Mouse (Mus musculus) cortical plate, adult 2 months (tissue): ENCODE measurements around the gene Actr5. TPM values are rescaled to one million over a fixed set of nuclear protein-coding genes. Genes with fewer than 3 reads are reported as not detected.
A peak's percentile ranks its signal among the peaks of the same experiment; 100 is the strongest.

Experiments used
- H3K27ac ChIP-seq: fragments of 200-500 bp; 2 replicates; pipeline ENCODE4 v1.5.1; 2012; ENCODE audit warnings: low read length, control low read depth, inconsistent platforms; ENCODE audit not compliant: insufficient read depth
- H3K4me1 ChIP-seq: fragments of 200-500 bp; 2 replicates; pipeline ENCODE4 v1.6.1; 2011; ENCODE audit warnings: low read length; ENCODE audit not compliant: control insufficient read depth, insufficient read depth
- H3K4me3 ChIP-seq: fragments of 200-500 bp; 2 replicates; pipeline ENCODE4 v1.5.1; 2011; ENCODE audit warnings: mild to moderate bottlenecking, low read length, control low read depth; ENCODE audit not compliant: insufficient read depth
- CTCF ChIP-seq: fragments of 200-500 bp; IDR thresholded peaks from 2 replicates; pipeline ENCODE4 v1.5.1; 2011; ENCODE audit warnings: mild to moderate bottlenecking, control low read depth, low read length; ENCODE audit not compliant: insufficient read depth; ENCODE audit errors: extremely low read depth
- POLR2A ChIP-seq: fragments of 200-500 bp; IDR thresholded peaks from 2 replicates; pipeline ENCODE4 v1.6.1; 2011; ENCODE audit warnings: mild to moderate bottlenecking, low read length, control low read depth; ENCODE audit not compliant: insufficient read depth; ENCODE audit errors: extremely low read depth
- polyA plus RNA-seq: library from polyadenylated mRNA; depleted of rRNA; stranded (reverse); fragments of >200 nt; gene quantifications from 2 replicates; pipeline ENCODE4 v1.2.3, GENCODE M21; 2012; rRNA removed

Gene Actr5
- polyA plus RNA-seq, 1 experiment: 6.9 TPM

DNA sequence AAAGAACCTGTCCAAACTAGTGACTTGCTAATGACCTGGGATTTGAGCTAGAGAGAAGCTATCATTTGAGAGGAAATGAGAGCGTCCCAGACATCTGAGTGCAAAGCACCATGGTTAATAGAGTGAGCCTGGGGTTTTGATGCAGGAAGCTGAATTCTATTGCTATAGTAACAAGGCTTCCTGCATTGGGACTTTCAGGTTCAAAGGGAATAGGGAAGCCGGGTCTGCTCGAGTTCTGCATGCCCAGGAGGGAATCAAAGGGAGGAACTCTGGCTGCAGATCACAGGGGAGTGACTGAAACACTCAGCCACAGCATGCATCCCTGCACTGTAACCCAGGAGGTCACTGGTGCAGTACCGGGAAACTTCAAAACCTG lies 58.3 kb downstream of the Actr5 start:
- Histone ChIP-seq H3K4me3 (no peak overlapping the region), H3K27ac (no peak overlapping the region; the same call in 1 of the 2 replicates), H3K4me1 (peaks cover 26% of the 10 kb centered on the region)
- TF ChIP-seq CTCF: no peak
- TF ChIP-seq POLR2A: no peak

DNA sequence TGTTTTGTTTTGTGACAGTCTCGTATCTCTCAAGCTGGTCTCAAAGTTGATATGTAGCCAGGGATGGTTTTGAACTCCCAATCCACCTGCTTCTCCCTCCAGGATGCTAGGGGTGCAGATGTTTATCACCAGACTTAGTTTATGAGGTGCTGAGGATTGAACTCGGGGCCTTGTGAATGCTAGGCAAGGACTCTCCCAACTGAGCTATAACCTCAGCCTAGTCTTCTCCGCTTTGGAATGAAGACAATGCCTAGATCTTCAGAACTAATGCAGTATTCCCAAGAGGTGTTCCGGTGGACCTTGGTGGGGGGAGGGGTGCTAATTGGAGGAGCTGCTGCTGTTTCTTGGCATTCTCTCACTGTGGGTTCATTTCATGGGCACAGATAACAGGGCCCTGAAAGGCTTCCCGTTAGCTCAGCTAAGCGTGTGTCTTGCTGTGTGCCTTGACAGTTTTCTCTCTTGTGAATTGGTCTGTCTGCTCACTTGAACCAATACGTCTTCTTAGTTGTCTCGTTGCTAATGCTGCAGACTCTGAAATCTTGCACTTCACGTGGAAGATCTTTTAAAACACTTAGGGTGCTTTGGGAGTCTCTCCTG lies 59.7 kb downstream of the Actr5 start:
- H3K27ac ChIP-seq: peak overlapping the region; percentile 14; the same call in 1 of the 2 replicates
- H3K4me1 ChIP-seq: peaks cover 33% of the 10 kb centered on the region
- H3K4me3 ChIP-seq: no peak overlapping the region
- TF ChIP-seq POLR2A (no peak), CTCF (no peak)

DNA sequence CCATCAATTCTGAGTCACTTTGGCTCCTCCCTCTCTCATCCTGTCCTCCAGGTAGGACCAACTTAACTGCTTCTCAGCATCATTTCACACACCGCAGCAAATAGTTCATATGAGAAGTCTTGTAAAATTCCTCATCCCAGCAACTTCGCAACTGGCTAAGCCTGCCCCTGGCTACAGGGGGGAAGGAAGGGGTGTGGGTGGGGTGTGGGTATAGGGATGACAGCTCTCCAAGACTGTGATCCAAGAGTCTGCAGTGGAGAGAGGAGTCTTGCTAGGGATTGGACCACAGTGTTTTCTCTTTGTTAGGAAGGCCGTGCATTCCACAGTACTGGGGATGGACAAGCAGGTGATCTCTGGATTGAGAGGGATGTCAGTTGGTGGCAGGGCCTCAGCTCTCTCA lies 60.2 kb downstream of the Actr5 start:
- Histone ChIP-seq H3K27ac (peak overlapping the region; percentile 14; the same call in 1 of the 2 replicates), H3K4me3 (no peak overlapping the region), H3K4me1 (peaks cover 36% of the 10 kb centered on the region)
- TF ChIP-seq POLR2A (no peak), CTCF (no peak)

DNA sequence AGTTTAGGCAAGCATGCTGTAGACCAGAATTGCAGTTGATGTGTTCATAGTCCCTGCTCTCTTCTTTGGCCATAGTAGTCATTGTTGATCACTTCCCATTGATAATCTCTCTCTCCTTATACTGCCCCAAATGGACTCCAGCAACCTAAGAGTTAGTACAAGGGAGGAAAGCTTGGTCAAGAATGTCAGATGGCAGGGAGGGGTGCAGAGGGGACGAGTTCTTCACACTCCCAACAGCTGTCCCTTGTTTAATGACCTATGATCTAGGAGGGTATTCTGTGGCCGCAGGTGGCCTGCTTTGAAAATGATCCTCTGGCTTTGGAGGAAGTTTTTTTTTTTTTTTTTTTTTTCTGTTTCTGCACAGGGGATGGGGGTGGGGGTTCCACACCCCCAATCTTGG lies 61.7 kb downstream of the Actr5 start:
- Histone ChIP-seq H3K27ac (no peak overlapping the region), H3K4me1 (peaks cover 35% of the 10 kb centered on the region), H3K4me3 (no peak overlapping the region)
- TF ChIP-seq POLR2A (no peak), CTCF (no peak)

DNA sequence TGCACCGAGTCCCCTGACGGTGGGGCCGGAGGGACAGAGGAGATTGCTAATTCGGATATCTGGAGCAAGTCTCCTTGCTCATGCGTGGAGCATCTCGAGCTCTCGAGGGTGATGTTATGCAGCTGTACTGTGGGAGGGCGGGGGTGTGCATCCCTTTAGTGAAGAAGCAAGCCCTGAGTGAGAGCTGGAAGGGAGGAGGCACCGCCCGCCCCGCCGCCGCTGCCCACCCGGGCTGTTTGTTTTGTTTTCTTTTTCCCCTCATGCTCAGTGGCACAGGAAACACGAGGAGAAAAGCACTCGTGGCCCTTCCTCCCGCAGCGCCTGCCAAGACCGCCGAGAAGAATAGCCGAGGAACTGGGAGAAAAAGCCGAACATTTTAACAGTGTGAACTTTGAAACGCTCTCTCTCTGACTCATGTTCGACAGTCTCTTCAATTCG lies 63.1 kb downstream of the Actr5 start:
- Histone ChIP-seq H3K4me1 (peaks cover 32% of the 10 kb centered on the region), H3K4me3 (no peak overlapping the region), H3K27ac (peak overlapping the region; percentile 81; the same call in 1 of the 2 replicates)
- TF ChIP-seq POLR2A (no peak), CTCF (no peak)

Other genes starting within 250 kb of the Actr5 start
- gene Snhg11, start 249.2 kb upstream of the Actr5 start, polyA plus RNA-seq: 1,659 and 1,881 TPM in 2 replicates
- gene Ralgapb, start 215.0 kb upstream of the Actr5 start, polyA plus RNA-seq: 53.1 and 53.6 TPM in 2 replicates
- gene Adig, start 122.3 kb upstream of the Actr5 start, polyA plus RNA-seq: not detected in 2 replicates
- gene Arhgap40, start 112.1 kb upstream of the Actr5 start, polyA plus RNA-seq: 1.3 TPM in 2 replicates
- 73.8 and 87.3 TPM in 2 replicates for gene Slc32a1, start 14.1 kb upstream of the Actr5 start, polyA plus RNA-seq
- gene Ppp1r16b, start 40.5 kb downstream of the Actr5 start, polyA plus RNA-seq: 51.5 and 55.4 TPM in 2 replicates
- gene Fam83d, start 143.2 kb downstream of the Actr5 start, polyA plus RNA-seq: 2.0 and 2.2 TPM in 2 replicates
- 28.5 and 29.1 TPM in 2 replicates for gene Dhx35, start 169.9 kb downstream of the Actr5 start, polyA plus RNA-seq